ENCODE assay signal across 14 mouse cellular contexts in genomic region chr17:31890311-31890951, GRCm38 (mm10). TPM values are rescaled to one million over a fixed set of nuclear protein-coding genes. Genes with fewer than 3 reads are reported as not detected.
DNase-seq lines count a peak whose midpoint lies in the region; ATAC-seq lines count a peak whose summit lies in the region.
"Had no signal": no experiment of that assay in that cellular context is flagged by ENCODE, and none has a peak within 500 bp of the region (broad histone marks: within the 10 kb centered on the region; RNA-seq: fewer than 3 reads in every experiment).

No protein-coding gene starts in this region.

- no peak for DNase-seq in forebrain, embryonic 10.5 days (ENCODE audit: extremely low spot score, low spot score)
- DNase-seq in forebrain, embryonic 11.5 days (ENCODE audit: low spot score): no peak
- no peak for DNase-seq in liver, embryonic 11.5 days (ENCODE audit: low spot score)
- no peak for DNase-seq in liver
- DNase-seq in urinary bladder, postnatal 14 days (ENCODE audit: low spot score): peak; percentile 3
- DNase-seq in urinary bladder, postnatal 25 days (ENCODE audit: low spot score): no peak
- DNase-seq in yolk sac, embryonic 10.5 days (ENCODE audit: low spot score): peak; percentile 54
- no peak for DNase-seq in layer of hippocampus, postnatal 25 days (ENCODE audit: extremely low spot score in 1 of 2, low spot score in 1 of 2)
- DNase-seq: embryo, embryonic 11 days; midbrain, embryonic 14.5 days; thymus, adult 2 months had no signal

- no peak overlapping the region for H3K9ac ChIP-seq in forebrain, embryonic 11.5 days (ENCODE audit: low read length)
- H3K9ac ChIP-seq in liver, embryonic 11.5 days (ENCODE audit: low read depth, low read length): no peak overlapping the region
- H3K9ac ChIP-seq: forebrain, embryonic 13.5 days; liver, embryonic 14.5 days had no signal

- H3K9me3 ChIP-seq in forebrain, embryonic 10.5 days: no peaks in the 10 kb centered on the region
- H3K9me3 ChIP-seq in forebrain, embryonic 11.5 days (ENCODE audit: control insufficient read depth, low read length): no peaks in the 10 kb centered on the region
- no peaks in the 10 kb centered on the region for H3K9me3 ChIP-seq in liver, embryonic 11.5 days (ENCODE audit: control insufficient read depth, low read length)
- H3K9me3 ChIP-seq: forebrain, embryonic 13.5 days; G1E had no signal

- peak overlapping the region; percentile 53 for H3K27ac ChIP-seq in forebrain, embryonic 10.5 days
- H3K27ac ChIP-seq in forebrain, embryonic 11.5 days (ENCODE audit: low read depth, low read length): no peak overlapping the region
- peak overlapping the region; percentile 37 for H3K27ac ChIP-seq in liver, embryonic 11.5 days (ENCODE audit: low read depth, low read length)
- H3K27ac ChIP-seq: forebrain, embryonic 13.5 days; liver, embryonic 14.5 days had no signal

- WGBS in forebrain, embryonic 10.5 days: 59% methylated on average over 2 of the region's 2 CpGs
- WGBS in forebrain, embryonic 11.5 days: 31% methylated on average over 2 of the region's 2 CpGs
- WGBS in liver, embryonic 11.5 days: 42% methylated on average over 2 of the region's 2 CpGs

- no peaks in the 10 kb centered on the region for H3K36me3 ChIP-seq in forebrain, embryonic 10.5 days (replicated peaks)
- no peaks in the 10 kb centered on the region for H3K36me3 ChIP-seq in forebrain, embryonic 11.5 days (ENCODE audit: control insufficient read depth, insufficient read depth, low read length)
- H3K36me3 ChIP-seq in liver, embryonic 11.5 days (ENCODE audit: control insufficient read depth, insufficient read depth, low read length): no peaks in the 10 kb centered on the region
- H3K36me3 ChIP-seq: G1E had no signal

- no peak for ATAC-seq in forebrain, embryonic 11.5 days (replicated peaks; ENCODE audit: low FRiP score)
- ATAC-seq in liver, embryonic 11.5 days (replicated peaks; ENCODE audit: low FRiP score): no peak
- ATAC-seq: forebrain, embryonic 13.5 days had no signal

- H3K4me3 ChIP-seq in forebrain, embryonic 10.5 days: no peak overlapping the region
- no peak overlapping the region for H3K4me3 ChIP-seq in forebrain, embryonic 11.5 days (ENCODE audit: low read depth, low read length)
- H3K4me3 ChIP-seq in liver, embryonic 11.5 days (ENCODE audit: low read depth, low read length): no peak overlapping the region
- H3K4me3 ChIP-seq: forebrain, embryonic 13.5 days had no signal

- H3K4me1 ChIP-seq in forebrain, embryonic 10.5 days: peaks cover 50% of the 10 kb centered on the region
- no peaks in the 10 kb centered on the region for H3K4me1 ChIP-seq in forebrain, embryonic 11.5 days (replicated peaks; ENCODE audit: control insufficient read depth, insufficient read depth, low read length)
- H3K4me1 ChIP-seq in liver, embryonic 11.5 days (replicated peaks; ENCODE audit: control insufficient read depth, insufficient read depth, low read length): peaks cover 27% of the 10 kb centered on the region

- H3K27me3 ChIP-seq in forebrain, embryonic 10.5 days (ENCODE audit: poor library complexity, severe bottlenecking): no peaks in the 10 kb centered on the region
- no peaks in the 10 kb centered on the region for H3K27me3 ChIP-seq in forebrain, embryonic 11.5 days (ENCODE audit: control insufficient read depth, insufficient read depth, low read length)
- no peaks in the 10 kb centered on the region for H3K27me3 ChIP-seq in liver, embryonic 11.5 days (replicated peaks; ENCODE audit: control insufficient read depth, insufficient read depth, low read length)
- H3K27me3 ChIP-seq: forebrain, embryonic 13.5 days had no signal

- no peak overlapping the region for H3K4me2 ChIP-seq in forebrain, embryonic 11.5 days (ENCODE audit: low read depth, low read length, severe bottlenecking)
- no peak overlapping the region for H3K4me2 ChIP-seq in liver, embryonic 11.5 days
- H3K4me2 ChIP-seq: forebrain, embryonic 13.5 days had no signal

RNA-seq across cellular contexts. Expression of gene Sik1, which starts 34.8 kb away (rescaled TPM):
- polyA plus RNA-seq in forebrain, embryonic 10.5 days (2016; fragmentation: Nextera tagmentation; extraction: Ambion mirVana): 10.0 and 11.4 TPM in 2 replicates
- polyA plus RNA-seq in forebrain, embryonic 11.5 days (2014; fragmentation: Nextera tagmentation; extraction: Ambion mirVana): 15.6 and 16.7 TPM in 2 replicates
- 10.4 and 11.2 TPM in 2 replicates for polyA plus RNA-seq in liver, embryonic 11.5 days (2014; fragmentation: Nextera tagmentation; extraction: Ambion mirVana)
- 10 to 100 TPM; 11.7 to 14.6 TPM for total RNA-seq in layer of hippocampus, postnatal 25 days (2021)

Comparison
In these comparisons a context has a peak if more than half of its experiments do, and no peak if none do; other contexts are left out.
1. DNase-seq: peak in urinary bladder, postnatal 14 days (single experiment) and yolk sac, embryonic 10.5 days (single experiment); none in forebrain, embryonic 10.5 days (single experiment), forebrain, embryonic 11.5 days (single experiment), liver, embryonic 11.5 days (single experiment), liver (single experiment), urinary bladder, postnatal 25 days (single experiment) and layer of hippocampus, postnatal 25 days (0 of 2).